Mouse (Mus musculus) stomach, postnatal 0 days (tissue): Measurements from ENCODE around the gene Epdr1. TPM values are rescaled to one million over a fixed set of nuclear protein-coding genes. Genes with fewer than 3 reads are reported as not detected.

ENCODE experiments used
- ATAC-seq: fragments of 200-750 bp; cut with Nextera tagmentation; 2 replicates; pipeline ENCODE4 v1.8.0; 2017; ENCODE audit not compliant: low FRiP score, low TSS enrichment
- DNase-seq: peaks from one replicate; pipeline ENCODE4 v3.0.0-alpha.2; 2016; ENCODE audit warnings: low spot score
- H3K27ac ChIP-seq: fragments of 300-500 bp; sonication (generic); replicated peaks from 2 replicates; pipeline ENCODE4 v1.5.1; 2014; ENCODE audit warnings: mild to moderate bottlenecking, control low read depth
- H3K27me3 ChIP-seq: fragments of 300-500 bp; sonication (generic); 2 replicates; pipeline ENCODE4 v1.6.1; 2014; ENCODE audit warnings: low read length; ENCODE audit not compliant: control insufficient read depth, insufficient read depth
- H3K36me3 ChIP-seq: fragments of 300-500 bp; sonication (generic); 2 replicates; pipeline ENCODE4 v1.6.1; 2014; ENCODE audit warnings: low read length, mixed read lengths; ENCODE audit not compliant: control insufficient read depth, insufficient read depth
- H3K4me1 ChIP-seq: fragments of 300-500 bp; sonication (generic); replicated peaks from 2 replicates; pipeline ENCODE4 v1.6.1; 2014; ENCODE audit warnings: antibody characterized with exemption; ENCODE audit not compliant: control insufficient read depth, insufficient read depth
- H3K4me2 ChIP-seq: fragments of 300-500 bp; sonication (generic); replicated peaks from 2 replicates; pipeline ENCODE4 v1.6.1; 2014; ENCODE audit warnings: low read depth, mild to moderate bottlenecking, control low read depth, moderate library complexity
- H3K4me3 ChIP-seq: fragments of 300-500 bp; sonication (generic); 2 replicates; pipeline ENCODE4 v1.5.1; 2014; ENCODE audit warnings: low read depth, low read length, control low read depth
- H3K9ac ChIP-seq: fragments of 300-500 bp; sonication (generic); 2 replicates; pipeline ENCODE4 v1.6.1; 2014; ENCODE audit warnings: mild to moderate bottlenecking, low read length, control low read depth, mixed read lengths
- H3K9me3 ChIP-seq: fragments of 300-500 bp; sonication (generic); 2 replicates; pipeline ENCODE4 v1.6.1; 2016; ENCODE audit warnings: low read length; ENCODE audit not compliant: control insufficient read depth
- CTCF ChIP-seq: IDR thresholded peaks from 2 replicates; pipeline ENCODE4 v1.5.1; 2016; ENCODE audit warnings: antibody characterized with exemption, low read depth, mild to moderate bottlenecking, moderate library complexity
- EP300 ChIP-seq: optimal IDR thresholded peaks from 2 replicates; pipeline ENCODE3; 2016; ENCODE audit warnings: antibody characterized with exemption
- WGBS: fragments of 180-500 bp; shearing (Covaris S2); extraction: QIAGEN DNeasy Blood & Tissue Kit; methylation state at CpG from one replicate; pipeline ENCODE4 v1.1.7; 2014; 5-methylcytosine and 5-hydroxymethylcytosine counted together
- polyA plus RNA-seq: library from polyadenylated mRNA; unstranded; fragments of >200 nt; fragmentation: Nextera tagmentation; extraction: Ambion mirVana; gene quantifications from 2 replicates; pipeline ENCODE4 v1.2.1, GENCODE M21; 2015

The Epdr1 gene
- polyA plus RNA-seq, 1 experiment from 2014 or later, result 13.6 TPM

- Histone ChIP-seq H3K9ac (no peak overlapping the region), H3K36me3 (no peaks in the 10 kb centered on the region), H3K9me3 (no peaks in the 10 kb centered on the region), H3K27me3 (no peaks in the 10 kb centered on the region), H3K27ac (no peak overlapping the region), H3K4me1 (no peaks in the 10 kb centered on the region), H3K4me3 (no peak overlapping the region), H3K4me2 (no peak overlapping the region)
- TF ChIP-seq CTCF, result no peak
- TF ChIP-seq EP300, result no peak
- 30% methylated on average over 1 of the region's 1 CpGs for WGBS
- ATAC-seq (no peak), DNase-seq (no peak)
Measured at GRCm38 (mm10) chr13:19643519-19643918, 23.8 kb upstream of the Epdr1 start.

- H3K4me1 ChIP-seq, result no peaks in the 10 kb centered on the region
- DNase-seq (no peak), ATAC-seq (no peak)
- H3K36me3 ChIP-seq, result no peaks in the 10 kb centered on the region
- no peak overlapping the region for H3K27ac ChIP-seq
- no peak overlapping the region for H3K9ac ChIP-seq
- no peak overlapping the region for H3K4me3 ChIP-seq
- no peak overlapping the region for H3K4me2 ChIP-seq
- H3K9me3 ChIP-seq, result no peaks in the 10 kb centered on the region
- 53% methylated on average over 2 of the region's 2 CpGs for WGBS
- TF ChIP-seq EP300 (no peak), CTCF (peak; percentile 68)
- H3K27me3 ChIP-seq, result no peaks in the 10 kb centered on the region
Measured at GRCm38 (mm10) chr13:19640203-19640851, 20.6 kb upstream of the Epdr1 start.

GRCm38 (mm10) chr13:19636131-19636530 lies 16.4 kb upstream of the Epdr1 start:
- Histone ChIP-seq H3K4me3 (no peak overlapping the region), H3K27ac (no peak overlapping the region), H3K27me3 (no peaks in the 10 kb centered on the region), H3K4me2 (no peak overlapping the region), H3K9ac (no peak overlapping the region), H3K9me3 (no peaks in the 10 kb centered on the region), H3K4me1 (no peaks in the 10 kb centered on the region), H3K36me3 (no peaks in the 10 kb centered on the region)
- ATAC-seq (no peak), DNase-seq (no peak)
- 68% methylated on average over 4 of the region's 4 CpGs for WGBS
- no peak for TF ChIP-seq EP300
- TF ChIP-seq CTCF, result peak; percentile 77

- Histone ChIP-seq H3K9ac (no peak overlapping the region), H3K27ac (no peak overlapping the region), H3K4me1 (no peaks in the 10 kb centered on the region), H3K27me3 (no peaks in the 10 kb centered on the region), H3K4me3 (no peak overlapping the region), H3K4me2 (no peak overlapping the region), H3K36me3 (no peaks in the 10 kb centered on the region), H3K9me3 (no peaks in the 10 kb centered on the region)
- TF ChIP-seq CTCF (no peak), EP300 (no peak)
- 78% methylated on average over 5 of the region's 5 CpGs for WGBS
- ATAC-seq (no peak), DNase-seq (no peak)
Measured at GRCm38 (mm10) chr13:19630768-19631709, 11.3 kb upstream of the Epdr1 start.

GRCm38 (mm10) chr13:19626473-19626872 lies 6.7 kb upstream of the Epdr1 start:
- no peak for DNase-seq
- Histone ChIP-seq H3K4me3 (no peak overlapping the region), H3K4me1 (peaks cover 3% of the 10 kb centered on the region; the same call in 1 of the 2 replicates), H3K9me3 (no peaks in the 10 kb centered on the region), H3K27ac (no peak overlapping the region), H3K9ac (no peak overlapping the region), H3K36me3 (no peaks in the 10 kb centered on the region), H3K27me3 (no peaks in the 10 kb centered on the region), H3K4me2 (no peak overlapping the region)
- ATAC-seq, result no peak
- TF ChIP-seq CTCF (no peak), EP300 (no peak)
- 65% methylated on average over 1 of the region's 1 CpGs for WGBS
